Mouse (Mus musculus) CH12F3 (cell line): ENCODE data around the gene Eaf1.
"Not testable (repeated sequence)": the region's sequence is repeated elsewhere in the genome, so short reads cannot be mapped to it uniquely, and the experiment has no call there.

Experiments used
- in situ Hi-C: fragments of 300-500 bp; cut with MboI; formaldehyde crosslinking; loops from 2 replicates; pipeline ENCODE4 v1.14.3; 2020; ENCODE audit warnings: low sequenced_read_pairs

The Eaf1 gene

DNA sequence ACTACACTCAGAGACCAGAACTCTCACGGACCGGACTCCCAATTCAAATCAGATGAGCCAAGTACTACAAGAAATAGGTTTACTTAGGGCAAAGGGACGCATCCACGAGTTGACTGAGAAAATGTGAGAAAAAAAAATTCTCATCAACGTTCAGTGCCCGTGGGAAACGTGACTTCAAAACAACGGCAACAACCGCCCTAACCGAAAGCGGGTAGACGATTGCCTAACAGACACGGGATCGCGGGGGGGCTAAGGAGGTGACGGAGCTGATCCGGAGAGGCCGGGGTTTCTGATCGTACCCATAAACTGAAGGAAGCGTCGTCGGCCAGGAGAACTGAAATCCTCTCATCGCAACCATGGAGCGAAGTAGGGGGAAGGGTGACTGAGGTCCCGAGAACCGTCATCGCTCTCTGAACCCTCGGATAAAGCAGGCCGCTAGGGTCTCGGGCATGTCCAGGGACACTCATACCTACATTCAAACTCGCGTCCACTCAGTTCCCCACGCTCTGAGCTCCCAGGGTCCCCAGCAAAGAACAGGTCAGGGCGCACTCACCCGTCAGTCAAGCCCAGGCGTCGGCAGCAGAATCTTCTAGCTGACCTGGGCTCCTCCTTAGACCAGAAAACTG lies at the start of gene Eaf1:
Gene Eaf1, plus strand, starts transcription at position 51 of the 626 bp plus-strand sequence.
- in situ Hi-C loops = no loop called here

GRCm38 (mm10) chr14:31448994-31449393 lies 45.2 kb upstream of the Eaf1 start:
- in situ Hi-C loops = no loop called here

DNA sequence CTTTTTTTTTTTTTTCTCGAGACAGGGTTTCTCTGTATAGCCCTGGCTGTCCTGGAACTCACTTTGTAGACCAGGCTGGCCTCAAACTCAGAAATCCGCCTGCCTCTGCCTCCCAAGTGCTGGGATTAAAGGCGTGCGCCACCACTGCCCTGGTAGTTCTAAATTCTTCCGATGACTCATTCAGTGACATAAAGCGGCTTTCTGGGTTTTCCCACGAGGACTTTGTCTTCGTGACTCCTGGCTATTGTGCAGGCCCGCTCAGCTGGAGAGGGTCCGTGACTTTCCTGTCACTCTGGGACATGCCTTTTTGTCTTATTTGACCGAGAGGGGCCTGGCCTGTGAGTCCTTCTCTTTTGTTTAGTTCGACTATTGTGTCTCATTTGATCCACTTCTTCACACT lies 40.3 kb upstream of the Eaf1 start:
- in situ Hi-C loops = not testable (repeated sequence)

- in situ Hi-C loops = no loop called here
Observed at GRCm38 (mm10) chr14:31454849-31455566, 39.2 kb upstream of the Eaf1 start.

GRCm38 (mm10) chr14:31456064-31456721 lies 38.0 kb upstream of the Eaf1 start:
- in situ Hi-C loops = no loop called here

GRCm38 (mm10) chr14:31458006-31458405 lies 36.2 kb upstream of the Eaf1 start:
- in situ Hi-C loops = no loop called here

- in situ Hi-C loops = not testable (repeated sequence)
Observed at GRCm38 (mm10) chr14:31462226-31462625, 32.0 kb upstream of the Eaf1 start.

DNA sequence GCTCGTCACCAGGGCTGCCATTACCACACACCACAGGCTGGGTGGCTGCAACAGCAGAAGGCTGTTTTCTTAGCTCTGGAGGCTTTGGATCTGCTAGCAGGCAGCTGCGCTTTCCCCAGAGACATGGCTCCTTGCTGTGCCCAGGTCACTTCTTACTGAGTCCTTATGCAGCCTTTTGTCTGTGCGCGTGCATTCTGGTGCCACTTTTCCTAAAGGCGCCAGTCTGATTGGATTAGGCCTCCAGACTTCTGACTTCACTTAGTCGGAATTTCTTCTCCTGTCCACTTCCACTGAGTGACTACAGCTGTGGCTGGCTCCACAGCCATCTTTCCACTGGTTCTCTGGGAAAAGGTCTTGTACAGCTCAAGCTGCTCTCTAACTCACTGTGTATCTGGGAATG lies 31.3 kb upstream of the Eaf1 start:
- in situ Hi-C loops = no loop called here

DNA sequence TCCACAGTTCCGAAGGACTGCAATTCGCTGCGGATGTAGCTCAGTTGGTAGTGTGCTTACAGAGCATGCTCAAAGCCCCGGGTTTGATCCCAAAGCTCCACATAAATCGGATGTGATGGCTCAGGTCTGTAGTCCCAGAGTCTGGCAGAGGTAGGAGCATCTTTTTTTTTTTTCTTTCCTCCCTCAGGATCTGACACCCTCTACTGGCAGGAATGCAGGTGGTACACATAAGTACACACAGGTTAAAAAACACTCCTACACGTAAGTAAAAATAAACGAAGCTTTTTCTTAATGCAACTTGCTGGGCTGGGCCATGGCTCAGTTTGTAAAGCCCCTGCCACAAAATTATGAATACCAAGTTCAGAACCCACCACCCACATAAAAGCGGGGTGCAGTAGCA lies 30.0 kb upstream of the Eaf1 start:
- in situ Hi-C loops = no loop called here

DNA sequence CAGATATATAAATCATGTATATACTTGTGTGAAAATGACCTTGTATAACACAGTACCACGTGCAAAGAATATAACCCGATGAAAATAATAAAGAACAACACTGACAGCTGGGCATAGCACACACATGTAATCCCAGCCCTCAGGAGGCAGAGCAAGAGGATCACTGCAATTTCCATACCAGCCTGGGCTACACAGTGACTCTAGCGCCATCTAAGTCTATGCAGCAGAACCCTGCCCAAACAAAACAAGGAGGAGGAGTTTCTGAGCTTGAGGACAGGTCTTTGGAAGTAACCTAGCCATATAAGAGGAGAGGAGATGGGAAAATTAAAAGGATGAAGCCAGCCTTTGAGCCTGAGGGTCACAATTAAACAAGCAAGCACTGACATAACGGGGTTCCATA lies 24.5 kb upstream of the Eaf1 start:
- in situ Hi-C loops = loop anchor here (5.0 kb wide), 1 partner anchor 82 kb away; no protein-coding TSS in a partner anchor

- in situ Hi-C loops = no loop called here
Observed at GRCm38 (mm10) chr14:31472451-31473061, 21.6 kb upstream of the Eaf1 start.

GRCm38 (mm10) chr14:31473297-31473696 lies 20.9 kb upstream of the Eaf1 start:
- in situ Hi-C loops = no loop called here

DNA sequence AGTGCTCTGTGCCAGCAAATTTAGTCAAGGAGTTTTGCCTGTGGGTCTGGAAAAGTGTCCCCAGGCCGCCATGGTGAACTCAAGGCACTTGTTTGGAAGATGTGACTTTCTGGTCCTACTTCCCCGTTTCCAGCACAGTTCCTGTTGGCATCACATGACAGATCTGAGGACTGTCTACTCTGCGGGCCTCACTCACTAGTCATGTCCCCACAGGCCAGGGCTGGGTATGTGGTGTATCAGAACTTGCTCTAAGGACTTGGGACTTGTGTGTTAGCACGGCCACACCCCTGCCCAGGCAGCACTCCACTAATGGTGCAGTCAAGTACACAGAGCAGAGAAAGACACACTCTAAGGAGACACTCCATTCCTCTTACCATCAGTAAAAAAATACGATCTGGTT lies 11.8 kb upstream of the Eaf1 start:
- in situ Hi-C loops = loop anchor here (10.0 kb wide), 1 partner anchor 62 kb away; no protein-coding TSS in a partner anchor

DNA sequence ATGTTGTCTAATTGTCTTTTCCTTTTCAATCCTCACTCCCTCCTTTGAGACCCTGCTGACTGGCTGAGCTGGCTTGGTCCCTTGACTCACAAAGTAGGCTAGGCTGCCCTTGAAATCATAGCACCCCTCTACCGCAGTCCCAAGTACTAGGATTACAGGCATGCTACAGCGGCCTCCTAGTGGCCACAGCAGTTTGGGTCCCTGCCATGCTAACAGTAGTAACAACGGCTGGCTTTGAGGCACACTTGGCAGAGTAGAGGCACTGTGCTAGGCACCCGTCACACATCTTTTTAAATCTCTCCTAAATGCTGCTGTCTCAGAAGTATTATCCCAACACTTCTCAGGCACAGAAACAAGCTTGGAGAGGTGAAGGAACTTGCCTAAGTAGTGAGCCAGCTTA lies 7.7 kb upstream of the Eaf1 start:
- in situ Hi-C loops = loop anchor here (10.0 kb wide), 1 partner anchor 58 kb away; no protein-coding TSS in a partner anchor

- in situ Hi-C loops = loop anchor here (10.0 kb wide), 1 partner anchor 57 kb away; no protein-coding TSS in a partner anchor
Observed at GRCm38 (mm10) chr14:31488055-31488454, 6.1 kb upstream of the Eaf1 start.

GRCm38 (mm10) chr14:31493901-31494300 lies 298 bp upstream of the Eaf1 start:
- in situ Hi-C loops = no loop called here

- in situ Hi-C loops = no loop called here
Observed at GRCm38 (mm10) chr14:31494975-31495455, 816 bp downstream of the Eaf1 start, which contains the start of gene Mettl6. Gene Mettl6, minus strand, starts transcription at chr14:31495040.

DNA sequence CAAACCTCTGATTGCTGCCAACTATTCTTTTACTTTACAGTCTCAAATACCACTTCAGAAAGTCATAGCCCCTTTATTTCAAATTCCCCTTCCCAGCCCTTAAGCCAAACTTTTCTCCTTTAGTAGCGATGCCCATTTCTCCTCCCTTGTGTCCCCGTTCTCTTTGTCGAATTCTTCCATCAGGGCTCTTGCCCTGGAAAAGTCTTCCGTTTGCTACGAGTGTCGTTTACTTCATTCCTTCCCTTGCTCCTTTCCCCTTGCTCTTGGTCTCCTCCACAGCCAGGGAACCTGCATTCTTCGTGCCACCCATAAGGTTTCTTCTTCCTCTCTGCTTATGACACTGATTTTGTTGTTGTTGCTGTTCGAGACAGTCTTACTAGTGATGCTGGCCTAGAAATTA lies 1.3 kb downstream of the Eaf1 start:
- in situ Hi-C loops = no loop called here

- in situ Hi-C loops = no loop called here
Observed at GRCm38 (mm10) chr14:31496241-31496646, 2.0 kb downstream of the Eaf1 start.

DNA sequence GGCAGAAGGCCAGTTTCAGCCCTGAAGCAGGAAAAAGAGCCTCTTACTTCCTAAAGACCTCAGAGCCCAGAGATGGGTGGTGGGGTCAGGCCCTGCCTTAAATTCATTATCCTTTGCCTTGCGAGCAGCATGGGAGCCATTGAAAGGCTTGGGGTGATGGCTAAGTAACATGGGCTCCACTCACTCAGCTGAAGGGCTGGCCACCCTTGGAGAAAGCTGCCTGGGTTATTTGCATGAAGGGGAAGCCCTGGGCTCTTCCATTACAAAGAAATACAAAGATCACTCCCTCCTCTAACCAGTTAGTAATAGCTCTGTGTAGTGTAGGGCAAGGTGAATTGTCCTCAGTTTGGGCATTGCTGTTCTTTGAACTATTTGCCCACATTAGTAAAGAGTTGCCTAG lies 5.3 kb downstream of the Eaf1 start:
- in situ Hi-C loops = no loop called here

DNA sequence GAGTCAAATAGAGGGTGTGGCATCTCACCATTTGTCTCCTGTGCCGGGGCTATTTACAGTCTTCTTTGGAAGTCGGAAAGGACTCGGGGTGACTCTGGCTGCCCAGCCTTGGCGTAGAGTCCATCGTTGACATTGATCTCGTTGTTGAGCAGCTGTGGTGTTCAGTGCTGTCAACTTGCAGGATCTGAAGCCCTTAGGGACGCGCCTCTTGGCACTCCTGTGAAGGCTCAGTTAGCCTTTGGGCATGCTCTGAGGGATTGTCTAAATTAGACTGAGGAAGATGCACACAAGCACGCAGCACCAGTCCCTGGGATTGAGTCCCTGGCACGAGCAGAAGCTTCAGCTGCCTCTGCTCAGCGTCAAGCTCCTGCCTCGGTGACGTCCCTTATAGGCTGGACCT lies 9.2 kb downstream of the Eaf1 start:
- in situ Hi-C loops = no loop called here
